Comparison of ENCODE assay signal across 12 mouse cellular contexts in the genomic region with DNA sequence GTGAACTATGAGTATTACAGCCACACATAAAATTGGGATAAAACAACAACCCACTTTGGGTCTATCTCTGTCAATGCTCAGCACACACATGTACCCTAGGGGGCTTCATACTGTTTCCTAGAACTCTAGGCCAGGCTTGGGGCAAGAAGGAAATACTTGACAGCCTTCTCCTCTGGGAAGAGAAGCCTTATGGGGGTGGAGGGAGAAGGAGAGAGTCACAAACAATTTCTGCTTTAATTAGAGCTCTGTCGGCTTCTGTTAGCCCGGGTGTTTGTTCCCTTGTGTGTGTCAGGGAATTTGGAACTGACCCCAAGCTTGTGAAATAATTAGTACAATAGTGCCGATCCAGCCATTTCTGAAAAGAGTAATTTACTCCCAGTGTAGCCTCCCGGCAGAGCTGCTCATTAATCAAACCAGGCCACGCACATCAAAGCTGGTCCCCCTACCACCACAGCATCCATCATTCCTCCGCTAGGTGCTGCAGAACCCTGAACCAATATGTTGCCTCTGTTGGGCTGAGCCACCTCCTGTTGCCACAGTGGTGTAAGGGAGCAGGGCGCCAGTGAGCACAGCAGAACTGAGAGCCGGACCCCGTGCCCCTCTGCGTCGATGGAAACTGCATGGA.
DNase-seq lines count a peak whose midpoint lies in the region; ATAC-seq lines count a peak whose summit lies in the region.
"Had no signal": no experiment of that assay in that cellular context is flagged by ENCODE, and none has a peak within 500 bp of the region (broad histone marks: within the 10 kb centered on the region; RNA-seq: fewer than 3 reads in every experiment).

No protein-coding gene starts in this region.

- H3K27ac ChIP-seq in forebrain, embryonic 12.5 days, result no peak overlapping the region
- H3K27ac ChIP-seq in hindbrain, embryonic 15.5 days (replicated peaks), result no peak overlapping the region
- H3K27ac ChIP-seq in neural tube, embryonic 12.5 days, result no peak overlapping the region
- H3K27ac ChIP-seq: embryonic facial prominence, embryonic 15.5 days; heart, adult 2 months; liver, embryonic 15.5 days had no signal

- peak; percentile 8 to 15 for DNase-seq in left cerebral cortex, adult 9 months (ENCODE audit: low spot score in 2 of 2)
- no peak for DNase-seq in left cerebral cortex, postnatal 36 days (ENCODE audit: low spot score in 2 of 2)
- no peak for DNase-seq in gastrocnemius, postnatal 10 days
- DNase-seq: heart, adult 2 months; kidney, postnatal 25 days had no signal

- peaks cover 3% of the 10 kb centered on the region; the same call in 1 of the 2 replicates for H3K4me1 ChIP-seq in forebrain, embryonic 12.5 days
- peaks cover 3% of the 10 kb centered on the region; the same call in 1 of the 2 replicates for H3K4me1 ChIP-seq in hindbrain, embryonic 15.5 days (replicated peaks)
- no peaks in the 10 kb centered on the region for H3K4me1 ChIP-seq in neural tube, embryonic 12.5 days
- H3K4me1 ChIP-seq: embryonic facial prominence, embryonic 15.5 days; liver, embryonic 15.5 days had no signal

- peak; percentile 75; the same call in 1 of the 2 replicates for ATAC-seq in forebrain, embryonic 12.5 days (ENCODE audit: low FRiP score)
- ATAC-seq in hindbrain, embryonic 15.5 days (ENCODE audit: low FRiP score, low read depth), result peak; percentile 79
- 0 out of 2 replicates have a peak, but pooled peaks have one; percentile 13 for ATAC-seq in neural tube, embryonic 12.5 days (ENCODE audit: low FRiP score, low read depth)
- ATAC-seq in monocyte, adult 5-6 weeks (replicated peaks; ENCODE audit: insufficient number of reproducible peaks, low FRiP score, low TSS enrichment, poor library complexity, severe bottlenecking), result no peak

- H3K27me3 ChIP-seq in forebrain, embryonic 12.5 days, result no peaks in the 10 kb centered on the region
- no peaks in the 10 kb centered on the region for H3K27me3 ChIP-seq in hindbrain, embryonic 15.5 days
- no peaks in the 10 kb centered on the region for H3K27me3 ChIP-seq in neural tube, embryonic 12.5 days (replicated peaks)
- H3K27me3 ChIP-seq: embryonic facial prominence, embryonic 15.5 days; liver, embryonic 15.5 days had no signal

- H3K4me2 ChIP-seq in forebrain, embryonic 12.5 days, result no peak overlapping the region
- no peak overlapping the region for H3K4me2 ChIP-seq in hindbrain, embryonic 15.5 days
- no peak overlapping the region for H3K4me2 ChIP-seq in neural tube, embryonic 12.5 days (replicated peaks)
- H3K4me2 ChIP-seq: embryonic facial prominence, embryonic 15.5 days; liver, embryonic 15.5 days had no signal

- H3K9ac ChIP-seq in forebrain, embryonic 12.5 days, result no peak overlapping the region
- no peak overlapping the region for H3K9ac ChIP-seq in hindbrain, embryonic 15.5 days
- H3K9ac ChIP-seq in neural tube, embryonic 12.5 days, result no peak overlapping the region
- H3K9ac ChIP-seq: embryonic facial prominence, embryonic 15.5 days; liver, embryonic 15.5 days had no signal

- H3K9me3 ChIP-seq in forebrain, embryonic 12.5 days, result no peaks in the 10 kb centered on the region
- no peaks in the 10 kb centered on the region for H3K9me3 ChIP-seq in hindbrain, embryonic 15.5 days
- H3K9me3 ChIP-seq in neural tube, embryonic 12.5 days, result no peaks in the 10 kb centered on the region
- H3K9me3 ChIP-seq: embryonic facial prominence, embryonic 15.5 days; liver, embryonic 15.5 days had no signal

- H3K4me3 ChIP-seq in forebrain, embryonic 12.5 days (replicated peaks), result no peak overlapping the region
- H3K4me3 ChIP-seq in hindbrain, embryonic 15.5 days, result no peak overlapping the region
- no peak overlapping the region for H3K4me3 ChIP-seq in neural tube, embryonic 12.5 days
- H3K4me3 ChIP-seq: embryonic facial prominence, embryonic 15.5 days; heart, adult 2 months; liver, embryonic 15.5 days had no signal

- no peaks in the 10 kb centered on the region for H3K36me3 ChIP-seq in forebrain, embryonic 12.5 days (replicated peaks)
- H3K36me3 ChIP-seq in hindbrain, embryonic 15.5 days, result no peaks in the 10 kb centered on the region
- no peaks in the 10 kb centered on the region for H3K36me3 ChIP-seq in neural tube, embryonic 12.5 days
- H3K36me3 ChIP-seq: embryonic facial prominence, embryonic 15.5 days; G1E; liver, embryonic 15.5 days had no signal

- intact Hi-C loops in left cerebral cortex, postnatal 36 days (cut with DNase I), result no loop called here

- 46% methylated on average over 11 of the region's 11 CpGs for WGBS in forebrain, embryonic 12.5 days
- WGBS in hindbrain, embryonic 15.5 days, result 36% methylated on average over 11 of the region's 11 CpGs
- 34% methylated on average over 11 of the region's 11 CpGs for WGBS in neural tube, embryonic 12.5 days

Comparison
In these comparisons a context has a peak if more than half of its experiments do, and no peak if none do; other contexts are left out.
1. DNase-seq: peak in left cerebral cortex, adult 9 months (2 of 2); none in left cerebral cortex, postnatal 36 days (0 of 2) and gastrocnemius, postnatal 10 days (single experiment).